25 mouse cellular contexts compared by ENCODE assay signal in genomic region chr16:89520996-89521395, GRCm38 (mm10). TPM values are rescaled to one million over a fixed set of nuclear protein-coding genes. Genes with fewer than 3 reads are reported as not detected.
"Had no signal": no experiment of that assay in that cellular context is flagged by ENCODE, and none has a peak within 500 bp of the region (broad histone marks: within the 10 kb centered on the region; RNA-seq: fewer than 3 reads in every experiment).

No protein-coding gene starts in this region.

- H3K27me3 ChIP-seq: intestine, embryonic 15.5 days; liver, embryonic 13.5 days; lung, embryonic 15.5 days; midbrain, embryonic 12.5 days; midbrain, embryonic 15.5 days; neural tube, embryonic 13.5 days had no signal

- H3K9ac ChIP-seq: intestine, embryonic 15.5 days; liver, embryonic 13.5 days; lung, embryonic 15.5 days; midbrain, embryonic 12.5 days; midbrain, embryonic 15.5 days; neural tube, embryonic 13.5 days had no signal

- DNase-seq: kidney, adult 11 months; kidney, adult 9 months; kidney, postnatal 25 days; layer of hippocampus, adult 9-11 months; liver, embryonic 13.5 days; thymus, adult 18-20 months; thymus, postnatal 14 days; thymus, postnatal 4 days had no signal

- H3K36me3 ChIP-seq: intestine, embryonic 15.5 days; liver, embryonic 13.5 days; lung, embryonic 15.5 days; midbrain, embryonic 12.5 days; midbrain, embryonic 15.5 days; neural tube, embryonic 13.5 days had no signal

- H3K9me3 ChIP-seq: intestine, embryonic 15.5 days; liver, embryonic 13.5 days; lung, embryonic 15.5 days; midbrain, embryonic 15.5 days; neural tube, embryonic 13.5 days had no signal

- H3K27ac ChIP-seq: intestine, embryonic 15.5 days; kidney, postnatal 0 days; layer of hippocampus, adult 2 months; liver, embryonic 13.5 days; lung, embryonic 15.5 days; macrophage; midbrain, embryonic 12.5 days; midbrain, embryonic 15.5 days; neural tube, embryonic 13.5 days had no signal

- H3K4me3 ChIP-seq: intestine, embryonic 15.5 days; layer of hippocampus, adult 2 months; liver, embryonic 13.5 days; lung, embryonic 15.5 days; midbrain, embryonic 12.5 days; midbrain, embryonic 15.5 days; neural tube, embryonic 13.5 days had no signal

- H3K4me1 ChIP-seq: intestine, embryonic 15.5 days; liver, embryonic 13.5 days; lung, embryonic 15.5 days; midbrain, embryonic 12.5 days; midbrain, embryonic 15.5 days; neural tube, embryonic 13.5 days had no signal

- ATAC-seq: intestine, embryonic 15.5 days had no signal

- H3K4me2 ChIP-seq: intestine, embryonic 15.5 days; liver, embryonic 13.5 days; lung, embryonic 15.5 days; midbrain, embryonic 12.5 days; midbrain, embryonic 15.5 days; neural tube, embryonic 13.5 days had no signal

RNA-seq across cellular contexts. Expression of gene Krtap7-1, which starts 12.9 kb away (rescaled TPM):
- polyA plus RNA-seq: intestine, embryonic 15.5 days; kidney, postnatal 0 days; large intestine, adult 2 months; limb, embryonic 11.5 days; limb, embryonic 14.5 days; liver, adult 2 months; liver, embryonic 13.5 days; liver, embryonic 16.5 days; lung, embryonic 15.5 days; macrophage; midbrain, embryonic 12.5 days; midbrain, embryonic 15.5 days; neural tube, embryonic 13.5 days; small intestine, adult 2 months; spleen, adult 2 months; stomach, embryonic 16.5 days; testis, adult 2 months had no signal

RNA-seq across cellular contexts. Expression of gene Krtap8-1, which starts 33.2 kb away (rescaled TPM):
- polyA plus RNA-seq: intestine, embryonic 15.5 days; kidney, postnatal 0 days; large intestine, adult 2 months; limb, embryonic 11.5 days; liver, adult 2 months; liver, embryonic 13.5 days; liver, embryonic 16.5 days; lung, embryonic 15.5 days; macrophage; midbrain, embryonic 12.5 days; midbrain, embryonic 15.5 days; neural tube, embryonic 13.5 days; small intestine, adult 2 months; spleen, adult 2 months; stomach, embryonic 16.5 days; testis, adult 2 months had no signal

RNA-seq across cellular contexts. Expression of gene Krtap11-1, which starts 50.0 kb away (rescaled TPM):
- polyA plus RNA-seq: intestine, embryonic 15.5 days; kidney, postnatal 0 days; large intestine, adult 2 months; limb, embryonic 11.5 days; limb, embryonic 14.5 days; liver, adult 2 months; liver, embryonic 13.5 days; liver, embryonic 16.5 days; lung, embryonic 15.5 days; macrophage; midbrain, embryonic 12.5 days; midbrain, embryonic 15.5 days; neural tube, embryonic 13.5 days; small intestine, adult 2 months; spleen, adult 2 months; stomach, embryonic 16.5 days; testis, adult 2 months had no signal
